ENCODE assay signal across 8 mouse cellular contexts in genomic region chr6:70805267-70805666, GRCm38 (mm10). TPM values are rescaled to one million over a fixed set of nuclear protein-coding genes. Genes with fewer than 3 reads are reported as not detected.
DNase-seq lines count a peak whose midpoint lies in the region; ATAC-seq lines count a peak whose summit lies in the region.

No protein-coding gene starts in this region.

- no peaks in the 10 kb centered on the region; the same call in 1 of the 2 replicates for H3K27me3 ChIP-seq in embryonic facial prominence, embryonic 10.5 days (replicated peaks; ENCODE audit: low read depth, poor library complexity, severe bottlenecking)
- H3K27me3 ChIP-seq in heart, embryonic 10.5 days (ENCODE audit: insufficient read depth, poor library complexity, severe bottlenecking): no peaks in the 10 kb centered on the region
- H3K27me3 ChIP-seq in limb, embryonic 15.5 days: no peaks in the 10 kb centered on the region
- H3K27me3 ChIP-seq in midbrain, embryonic 15.5 days (replicated peaks): no peaks in the 10 kb centered on the region

- WGBS in embryonic facial prominence, embryonic 10.5 days: 15% methylated on average over 7 of the region's 7 CpGs
- WGBS in heart, embryonic 10.5 days: 13% methylated on average over 7 of the region's 7 CpGs
- WGBS in limb, embryonic 15.5 days: 15% methylated on average over 7 of the region's 7 CpGs
- 16% methylated on average over 7 of the region's 7 CpGs for WGBS in midbrain, embryonic 15.5 days

- peaks cover 7% of the 10 kb centered on the region; the same call in 1 of the 2 replicates for H3K4me1 ChIP-seq in embryonic facial prominence, embryonic 10.5 days
- peaks cover 14% of the 10 kb centered on the region for H3K4me1 ChIP-seq in heart, embryonic 10.5 days
- peaks cover 10% of the 10 kb centered on the region for H3K4me1 ChIP-seq in limb, embryonic 15.5 days
- H3K4me1 ChIP-seq in midbrain, embryonic 15.5 days: peaks cover 6% of the 10 kb centered on the region

- H3K9me3 ChIP-seq in embryonic facial prominence, embryonic 10.5 days: no peaks in the 10 kb centered on the region
- no peaks in the 10 kb centered on the region for H3K9me3 ChIP-seq in heart, embryonic 10.5 days
- H3K9me3 ChIP-seq in limb, embryonic 15.5 days: no peaks in the 10 kb centered on the region
- H3K9me3 ChIP-seq in midbrain, embryonic 15.5 days: no peaks in the 10 kb centered on the region

- no peaks in the 10 kb centered on the region for H3K36me3 ChIP-seq in embryonic facial prominence, embryonic 10.5 days (replicated peaks)
- no peaks in the 10 kb centered on the region for H3K36me3 ChIP-seq in heart, embryonic 10.5 days
- H3K36me3 ChIP-seq in limb, embryonic 15.5 days: no peaks in the 10 kb centered on the region
- no peaks in the 10 kb centered on the region for H3K36me3 ChIP-seq in midbrain, embryonic 15.5 days (replicated peaks)

- ATAC-seq in activated CD4-positive, CD25-positive, alpha-beta regulatory T cell, adult 4 months: peak; percentile 58
- ATAC-seq in limb, embryonic 15.5 days (ENCODE audit: insufficient number of reproducible peaks, low FRiP score, low TSS enrichment, low read depth): no peak
- peak; percentile 77 for ATAC-seq in midbrain, embryonic 15.5 days (replicated peaks)

- no peak overlapping the region for H3K9ac ChIP-seq in limb, embryonic 15.5 days
- no peak overlapping the region for H3K9ac ChIP-seq in midbrain, embryonic 15.5 days

- no peak overlapping the region for H3K4me3 ChIP-seq in embryonic facial prominence, embryonic 10.5 days
- 0 out of 2 replicates have a peak overlapping the region, but pooled peaks have one; percentile 36 for H3K4me3 ChIP-seq in heart, embryonic 10.5 days
- no peak overlapping the region for H3K4me3 ChIP-seq in limb, embryonic 15.5 days
- no peak overlapping the region for H3K4me3 ChIP-seq in midbrain, embryonic 15.5 days

- H3K27ac ChIP-seq in embryonic facial prominence, embryonic 10.5 days (replicated peaks): no peak overlapping the region
- no peak overlapping the region for H3K27ac ChIP-seq in heart, embryonic 10.5 days
- H3K27ac ChIP-seq in limb, embryonic 15.5 days: no peak overlapping the region
- H3K27ac ChIP-seq in midbrain, embryonic 15.5 days: 0 out of 2 replicates have a peak overlapping the region, but pooled peaks have one; percentile 20

- peak; percentile 75 for DNase-seq in 416B (ENCODE audit: low read depth)
- DNase-seq in embryonic facial prominence, embryonic 10.5 days (ENCODE audit: low spot score): peak; percentile 69
- peak; percentile 77 for DNase-seq in heart, embryonic 10.5 days (ENCODE audit: low spot score)
- DNase-seq in kidney, adult 9 months: peak; percentile 82
- DNase-seq in spleen, postnatal 4 days (ENCODE audit: low spot score in 2 of 2): peak; percentile 66 to 84

- peak overlapping the region; percentile 34 for H3K4me2 ChIP-seq in limb, embryonic 15.5 days
- H3K4me2 ChIP-seq in midbrain, embryonic 15.5 days: peak overlapping the region; percentile 38

RNA-seq across cellular contexts. Expression of gene Rpia, which starts 13.2 kb away (rescaled TPM):
- 1 to 10 TPM; 4.2 to 5.2 TPM for polyA plus RNA-seq in activated CD4-positive, CD25-positive, alpha-beta regulatory T cell, adult 4 months (2017; shearing (Covaris generic))
- polyA plus RNA-seq in embryonic facial prominence, embryonic 10.5 days (2016; fragmentation: Nextera tagmentation; extraction: Ambion mirVana): 2.3 TPM in 2 replicates
- polyA plus RNA-seq in heart, embryonic 10.5 days (2016; fragmentation: Nextera tagmentation; extraction: Ambion mirVana): 1.2 and 1.6 TPM in 2 replicates
- polyA plus RNA-seq in limb, embryonic 15.5 days (2015; fragmentation: Nextera tagmentation; extraction: Ambion mirVana): 1.6 and 2.4 TPM in 2 replicates
- polyA plus RNA-seq in midbrain, embryonic 15.5 days (2015; fragmentation: Nextera tagmentation; extraction: Ambion mirVana): 2.6 and 3.0 TPM in 2 replicates

RNA-seq across cellular contexts. Expression of gene Eif2ak3, which starts 39.0 kb away (rescaled TPM):
- 1 to 10 TPM; 2.4 to 4.6 TPM for polyA plus RNA-seq in activated CD4-positive, CD25-positive, alpha-beta regulatory T cell, adult 4 months (2017; shearing (Covaris generic))
- 7.7 and 9.0 TPM in 2 replicates for polyA plus RNA-seq in embryonic facial prominence, embryonic 10.5 days (2016; fragmentation: Nextera tagmentation; extraction: Ambion mirVana)
- polyA plus RNA-seq in heart, embryonic 10.5 days (2016; fragmentation: Nextera tagmentation; extraction: Ambion mirVana): 7.3 and 8.2 TPM in 2 replicates
- polyA plus RNA-seq in limb, embryonic 15.5 days (2015; fragmentation: Nextera tagmentation; extraction: Ambion mirVana): 13.1 and 16.9 TPM in 2 replicates
- 14.1 and 14.6 TPM in 2 replicates for polyA plus RNA-seq in midbrain, embryonic 15.5 days (2015; fragmentation: Nextera tagmentation; extraction: Ambion mirVana)
